Comparison of ENCODE assay signal across 11 mouse cellular contexts in the genomic region with DNA sequence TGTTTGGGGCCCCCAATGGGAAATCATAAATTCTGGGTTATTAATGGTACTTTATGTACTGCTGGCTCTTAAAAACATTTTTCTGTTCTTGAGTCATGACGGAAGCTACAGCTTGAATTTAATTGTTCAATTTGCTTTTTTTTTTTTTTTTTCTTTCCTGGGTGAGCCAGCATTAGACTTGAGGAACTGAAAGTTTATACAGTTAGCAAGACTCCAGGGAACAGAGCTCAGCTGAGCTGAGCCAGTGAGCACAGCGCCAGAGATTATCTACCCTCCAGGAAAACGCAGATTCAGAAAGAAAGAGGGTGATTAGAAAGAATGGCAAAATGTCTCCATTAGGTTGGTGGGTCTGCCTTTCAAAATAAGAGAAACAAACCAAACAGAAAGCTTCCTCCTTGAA.
DNase-seq lines count a peak whose midpoint lies in the region; ATAC-seq and TF ChIP-seq lines count a peak whose summit lies in the region.
"Had no signal": no experiment of that assay in that cellular context is flagged by ENCODE, and none has a peak within 500 bp of the region (broad histone marks: within the 10 kb centered on the region; RNA-seq: fewer than 3 reads in every experiment).

No protein-coding gene starts in this region.

- H3K9me3 ChIP-seq in hindbrain, postnatal 0 days (ENCODE audit: low read length) = no peaks in the 10 kb centered on the region
- no peaks in the 10 kb centered on the region for H3K9me3 ChIP-seq in hindbrain, embryonic 13.5 days
- H3K9me3 ChIP-seq in midbrain, embryonic 12.5 days = no peaks in the 10 kb centered on the region
- no peaks in the 10 kb centered on the region for H3K9me3 ChIP-seq in midbrain, embryonic 14.5 days (ENCODE audit: control insufficient read depth, low read length)
- H3K9me3 ChIP-seq: embryonic facial prominence, embryonic 12.5 days; neural tube, embryonic 12.5 days had no signal

- no peaks in the 10 kb centered on the region; the same call in 1 of the 2 replicates for H3K4me1 ChIP-seq in hindbrain, postnatal 0 days (ENCODE audit: insufficient read depth, low read length)
- peaks cover 3% of the 10 kb centered on the region; the same call in 1 of the 2 replicates for H3K4me1 ChIP-seq in hindbrain, embryonic 13.5 days (replicated peaks)
- H3K4me1 ChIP-seq in midbrain, embryonic 12.5 days = peaks cover 25% of the 10 kb centered on the region
- peaks cover 8% of the 10 kb centered on the region; the same call in 1 of the 2 replicates for H3K4me1 ChIP-seq in midbrain, embryonic 14.5 days (ENCODE audit: control insufficient read depth, insufficient read depth, low read length)
- H3K4me1 ChIP-seq: neural tube, embryonic 12.5 days had no signal

- H3K4me3 ChIP-seq in hindbrain, postnatal 0 days (ENCODE audit: low read length) = no peak overlapping the region
- H3K4me3 ChIP-seq in hindbrain, embryonic 13.5 days = no peak overlapping the region
- no peak overlapping the region for H3K4me3 ChIP-seq in midbrain, embryonic 12.5 days
- no peak overlapping the region for H3K4me3 ChIP-seq in midbrain, embryonic 14.5 days (replicated peaks; ENCODE audit: low read depth, low read length)
- H3K4me3 ChIP-seq: embryonic facial prominence, embryonic 12.5 days; neural tube, embryonic 12.5 days had no signal

- H3K27ac ChIP-seq in hindbrain, postnatal 0 days = no peak overlapping the region
- no peak overlapping the region for H3K27ac ChIP-seq in hindbrain, embryonic 13.5 days
- peak overlapping the region; percentile 35; the same call in 1 of the 2 replicates for H3K27ac ChIP-seq in midbrain, embryonic 12.5 days (replicated peaks)
- no peak overlapping the region for H3K27ac ChIP-seq in midbrain, embryonic 14.5 days (replicated peaks; ENCODE audit: low read depth, low read length)
- H3K27ac ChIP-seq: embryonic facial prominence, embryonic 12.5 days; neural tube, embryonic 12.5 days had no signal

- no peak overlapping the region for H3K4me2 ChIP-seq in hindbrain, postnatal 0 days (ENCODE audit: low read depth, low read length)
- H3K4me2 ChIP-seq in hindbrain, embryonic 13.5 days = no peak overlapping the region
- no peak overlapping the region for H3K4me2 ChIP-seq in midbrain, embryonic 12.5 days (replicated peaks)
- no peak overlapping the region for H3K4me2 ChIP-seq in midbrain, embryonic 14.5 days (ENCODE audit: low read length)
- H3K4me2 ChIP-seq: embryonic facial prominence, embryonic 12.5 days; neural tube, embryonic 12.5 days had no signal

- no peak overlapping the region for H3K9ac ChIP-seq in hindbrain, postnatal 0 days (replicated peaks; ENCODE audit: low read length)
- no peak overlapping the region for H3K9ac ChIP-seq in hindbrain, embryonic 13.5 days
- no peak overlapping the region for H3K9ac ChIP-seq in midbrain, embryonic 12.5 days (replicated peaks)
- H3K9ac ChIP-seq in midbrain, embryonic 14.5 days (replicated peaks; ENCODE audit: low read length) = no peak overlapping the region
- H3K9ac ChIP-seq: embryonic facial prominence, embryonic 12.5 days; neural tube, embryonic 12.5 days had no signal

- H3K36me3 ChIP-seq in hindbrain, postnatal 0 days (ENCODE audit: insufficient read depth, low read length) = no peaks in the 10 kb centered on the region
- H3K36me3 ChIP-seq in hindbrain, embryonic 13.5 days = no peaks in the 10 kb centered on the region
- H3K36me3 ChIP-seq in midbrain, embryonic 12.5 days = no peaks in the 10 kb centered on the region
- no peaks in the 10 kb centered on the region for H3K36me3 ChIP-seq in midbrain, embryonic 14.5 days (ENCODE audit: control insufficient read depth, insufficient read depth, low read length)
- H3K36me3 ChIP-seq in splenic B cell, adult 2 months (ENCODE audit: control insufficient read depth, insufficient read depth, low read length, poor library complexity, severe bottlenecking) = no peaks in the 10 kb centered on the region
- H3K36me3 ChIP-seq: embryonic facial prominence, embryonic 12.5 days; neural tube, embryonic 12.5 days had no signal

- ATAC-seq in hindbrain, postnatal 0 days = no peak
- no peak for ATAC-seq in hindbrain, embryonic 13.5 days (ENCODE audit: low FRiP score)
- ATAC-seq in midbrain, embryonic 12.5 days (ENCODE audit: low FRiP score, low read depth) = 0 out of 2 replicates have a peak, but pooled peaks have one; percentile 48
- ATAC-seq in midbrain, embryonic 14.5 days (ENCODE audit: low FRiP score, low TSS enrichment) = no peak
- ATAC-seq in granulocyte monocyte progenitor cell, adult 5-6 weeks (replicated peaks; ENCODE audit: poor library complexity, severe bottlenecking) = peak; percentile 86

- peak; percentile 7 for DNase-seq in hindbrain, postnatal 0 days (ENCODE audit: low spot score)
- no peak for DNase-seq in midbrain, embryonic 14.5 days
- peak; percentile 37 for DNase-seq in splenic B cell, adult 2 months (ENCODE audit: low read depth, low spot score)
- no peak for DNase-seq in adrenal gland, adult 18-20 months (ENCODE audit: low spot score in 2 of 2)
- DNase-seq: cerebellum, adult 18-20 months; lung, postnatal 36 days had no signal

- no peak for TF ChIP-seq CTCF in hindbrain, postnatal 0 days (IDR thresholded peaks at IDR 0.05; ENCODE audit: low read depth)

- WGBS in hindbrain, postnatal 0 days = 30% methylated on average over 3 of the region's 3 CpGs
- WGBS in hindbrain, embryonic 13.5 days = 41% methylated on average over 3 of the region's 3 CpGs
- WGBS in midbrain, embryonic 12.5 days = 16% methylated on average over 3 of the region's 3 CpGs
- 19% methylated on average over 3 of the region's 3 CpGs for WGBS in midbrain, embryonic 14.5 days

- H3K27me3 ChIP-seq in hindbrain, postnatal 0 days (ENCODE audit: insufficient read depth, low read length) = no peaks in the 10 kb centered on the region
- no peaks in the 10 kb centered on the region for H3K27me3 ChIP-seq in hindbrain, embryonic 13.5 days
- H3K27me3 ChIP-seq in midbrain, embryonic 12.5 days = no peaks in the 10 kb centered on the region
- H3K27me3 ChIP-seq in midbrain, embryonic 14.5 days (ENCODE audit: control insufficient read depth, insufficient read depth, low read length) = no peaks in the 10 kb centered on the region
- H3K27me3 ChIP-seq in splenic B cell, adult 2 months (ENCODE audit: control insufficient read depth, insufficient read depth, low read length, poor library complexity, severe bottlenecking) = no peaks in the 10 kb centered on the region
- H3K27me3 ChIP-seq: embryonic facial prominence, embryonic 12.5 days; neural tube, embryonic 12.5 days had no signal

Comparison
In these comparisons a context has a peak if more than half of its experiments do, and no peak if none do; other contexts are left out.
1. ATAC-seq: peak in midbrain, embryonic 12.5 days (single experiment) and granulocyte monocyte progenitor cell, adult 5-6 weeks (single experiment); none in hindbrain, postnatal 0 days (single experiment), hindbrain, embryonic 13.5 days (single experiment) and midbrain, embryonic 14.5 days (single experiment).
2. DNase-seq: peak in hindbrain, postnatal 0 days (single experiment) and splenic B cell, adult 2 months (single experiment); none in midbrain, embryonic 14.5 days (single experiment) and adrenal gland, adult 18-20 months (0 of 2).